Mouse (Mus musculus): ENCODE measurements around the gene Zfp87. TPM values are rescaled to one million over a fixed set of nuclear protein-coding genes. Genes with fewer than 3 reads are reported as not detected.

The Zfp87 gene
- total RNA-seq, 2 experiments from 2014 or later: 3.5 to 5.2 TPM

DNA sequence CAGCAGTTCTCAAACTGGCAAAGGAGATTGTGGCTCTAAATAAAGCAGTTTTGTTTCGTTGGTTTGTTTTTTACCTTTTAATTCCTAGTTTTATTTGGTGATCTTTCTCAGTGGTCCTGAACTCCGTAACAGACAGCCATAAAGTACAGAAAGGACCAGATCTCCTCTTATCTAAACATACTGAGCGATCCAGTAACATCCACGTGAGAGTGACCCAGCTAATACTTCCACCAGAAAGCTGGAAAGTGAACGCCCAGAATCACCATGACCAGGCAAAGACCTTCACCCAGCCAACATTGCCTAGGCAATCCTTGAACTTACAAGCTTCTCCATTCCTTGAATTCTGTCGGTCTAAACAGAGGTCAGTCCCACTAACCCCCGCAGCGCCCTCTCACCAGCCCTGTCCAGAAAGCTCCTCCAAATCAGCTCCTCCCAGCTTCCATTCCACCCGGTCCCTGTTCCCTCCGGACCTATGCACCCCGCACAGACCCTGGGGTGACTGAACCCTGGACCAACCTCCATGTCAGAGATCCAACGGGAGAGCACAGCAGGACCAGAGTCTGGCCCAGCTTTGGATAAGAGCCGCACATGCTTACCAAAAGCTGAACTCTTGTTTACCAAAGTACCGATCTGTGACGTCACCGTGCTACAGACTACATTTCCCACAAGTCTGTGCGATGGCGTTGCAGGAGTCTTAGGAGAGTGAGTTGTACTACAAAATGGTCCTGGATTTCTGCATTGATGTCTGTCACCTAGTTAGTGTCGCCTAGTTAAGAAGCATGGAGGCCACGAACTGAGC, 42.2 kb downstream of the Zfp87 start, which contains the start of gene Zfp874b:
Zfp874b (minus strand) TSS at position 634 of the 799 bp plus-strand sequence.
- H3K27ac ChIP-seq: peak within 1 kb of the TSS; percentile 93
- peak within 1 kb of the TSS; percentile 94 for H3K4me3 ChIP-seq
- peak; percentile 89 for DNase-seq
- TF ChIP-seq CTCF (IDR thresholded peaks at IDR 0.05): no peak
- intact Hi-C loops (cut with DNase I): no loop called here

DNA sequence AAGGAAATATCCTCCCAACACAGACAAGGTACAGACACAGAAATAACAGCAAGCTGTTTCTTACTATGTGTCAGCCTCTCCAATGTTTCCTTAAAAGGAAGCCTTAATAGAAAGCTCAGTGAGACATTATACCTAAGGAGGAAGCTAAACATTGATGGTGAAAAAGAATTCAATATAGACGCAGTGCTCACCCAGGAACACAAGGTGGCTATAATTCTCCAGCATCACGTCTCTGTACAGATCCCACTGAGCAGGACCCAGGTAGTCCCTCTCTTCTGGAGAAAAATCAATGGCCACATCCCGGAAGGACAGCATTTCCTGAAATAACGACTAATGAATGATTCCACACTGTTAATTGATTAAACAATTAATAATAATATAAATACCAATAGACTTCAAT, 44.4 kb downstream of the Zfp87 start:
- intact Hi-C loops (cut with DNase I): no loop called here
- no peak overlapping the region for H3K4me3 ChIP-seq
- TF ChIP-seq CTCF (IDR thresholded peaks at IDR 0.05): no peak
- no peak overlapping the region for H3K27ac ChIP-seq
- no peak for DNase-seq

GRCm38 (mm10) chr13:67469274-67469673, 56.7 kb downstream of the Zfp87 start:
- no peak for DNase-seq
- Histone ChIP-seq H3K27ac (no peak overlapping the region), H3K4me3 (no peak overlapping the region)
- intact Hi-C loops (cut with DNase I): no loop called here
- TF ChIP-seq CTCF (IDR thresholded peaks at IDR 0.05): no peak

Other genes with a start within 250 kb of the Zfp87 start
- 1 to 10 TPM; 1.3 to 1.5 TPM for gene Zfp458, start 247.7 kb downstream of the Zfp87 start, total RNA-seq (2021)
- gene Zfp457, start 219.7 kb downstream of the Zfp87 start, total RNA-seq (2021): 1 to 10 TPM; 4.0 to 4.4 TPM
- gene Zfp595, start 193.6 kb downstream of the Zfp87 start, total RNA-seq (2021): 1 to 10 TPM; 1.5 to 1.6 TPM
- 1 to 10 TPM; 1.2 to 1.6 TPM for gene Gm28044, start 165.6 kb downstream of the Zfp87 start, total RNA-seq (2021)
- gene Zfp953, start 165.6 kb downstream of the Zfp87 start, total RNA-seq (2021): 1 to 10 TPM; 1.1 to 1.2 TPM
- gene Gm28041, start 150.4 kb downstream of the Zfp87 start, total RNA-seq (2021): not detected
- under 1 TPM; 0.20 to 0.53 TPM for gene Zfp456, start 150.4 kb downstream of the Zfp87 start, total RNA-seq (2021)
- 1 to 10 TPM; 1.0 to 1.7 TPM for gene Zfp429, start 126.4 kb downstream of the Zfp87 start, total RNA-seq (2021)
- gene Zfp459, start 104.8 kb downstream of the Zfp87 start, total RNA-seq (2021): 1 to 10 TPM in 1 of 2 experiments, under 1 TPM in 1; 0.92 to 1.2 TPM
- 1 to 10 TPM; 6.5 to 8.3 TPM for gene Zfp874a, start 74.6 kb downstream of the Zfp87 start, total RNA-seq (2021)
- 10 to 100 TPM; 13.4 to 13.8 TPM for gene Zfp874b, start 41.9 kb downstream of the Zfp87 start, total RNA-seq (2021)
- 1 to 10 TPM; 4.2 to 4.8 TPM for gene Zfp58, start 25.6 kb downstream of the Zfp87 start, total RNA-seq (2021)
- under 1 TPM in 1 of 2 experiments, not detected in 1; 0.20 TPM for gene Gm26965, start within 50 bp of the Zfp87 start, total RNA-seq (2021)
- gene Zfp748, start 27.7 kb upstream of the Zfp87 start, total RNA-seq (2021): 1 to 10 TPM; 2.3 TPM
- 1 to 10 TPM; 2.4 to 3.4 TPM for gene Zfp729b, start 83.5 kb upstream of the Zfp87 start, total RNA-seq (2021)
- 1 to 10 TPM in 1 of 2 experiments, under 1 TPM in 1; 0.13 to 1.6 TPM for gene Gm49345, start 111.6 kb upstream of the Zfp87 start, total RNA-seq (2021)
- 1 to 10 TPM; 3.6 to 3.7 TPM for gene Zfp729a, start 111.6 kb upstream of the Zfp87 start, total RNA-seq (2021)
- gene Zfp738, start 160.9 kb upstream of the Zfp87 start, total RNA-seq (2021): 1 to 10 TPM; 2.3 to 3.5 TPM
- 1 to 10 TPM; 3.5 to 4.8 TPM for gene Zfp65, start 203.0 kb upstream of the Zfp87 start, total RNA-seq (2021)
- gene Zfp85, start 229.1 kb upstream of the Zfp87 start, total RNA-seq (2021): 1 to 10 TPM; 1.6 TPM

Data from gastrocnemius, adult 2 months (tissue).